Mouse (Mus musculus) lung, adult 2 months (tissue): Measurements from ENCODE around the gene Abhd2.

Experiments
- CTCF ChIP-seq: fragments of 200-500 bp; IDR thresholded peaks from 2 replicates; pipeline ENCODE4 v1.5.1; 2011; ENCODE audit warnings: mild to moderate bottlenecking, low read length, control low read depth; ENCODE audit not compliant: insufficient read depth
- POLR2A ChIP-seq: fragments of 200-500 bp; IDR thresholded peaks from 2 replicates; pipeline ENCODE4 v1.6.1; 2011; ENCODE audit warnings: low read depth, mild to moderate bottlenecking, control low read depth, low read length, borderline replicate concordance; ENCODE audit errors: extremely low read depth

GRCm38 (mm10) chr7:79232048-79232447 is 41.0 kb upstream of the Abhd2 start:
- no peak for TF ChIP-seq CTCF
- TF ChIP-seq POLR2A = no peak
